Mouse (Mus musculus) heart, embryonic 13.5 days (tissue): ENCODE data around the gene Prr18. TPM values are rescaled to one million over a fixed set of nuclear protein-coding genes. Genes with fewer than 3 reads are reported as not detected.
A peak's percentile ranks its signal among the peaks of the same experiment; 100 is the strongest.

Experiments used
- ATAC-seq: fragments of 200-750 bp; cut with Nextera tagmentation; 2 replicates; pipeline ENCODE4 v1.8.0; 2017; ENCODE audit warnings: moderate TSS enrichment; ENCODE audit not compliant: insufficient number of reproducible peaks, low FRiP score, low TSS enrichment; ENCODE audit errors: extremely low read depth
- H3K27ac ChIP-seq: fragments of 300-500 bp; sonication (generic); replicated peaks from 2 replicates; pipeline ENCODE4 v1.5.1; 2015; ENCODE audit warnings: moderate library complexity, mild to moderate bottlenecking, inconsistent platforms
- H3K27me3 ChIP-seq: fragments of 300-500 bp; sonication (generic); replicated peaks from 2 replicates; pipeline ENCODE4 v1.6.1; 2015; ENCODE audit warnings: mild to moderate bottlenecking, inconsistent platforms
- H3K36me3 ChIP-seq: fragments of 300-500 bp; sonication (generic); 2 replicates; pipeline ENCODE4 v1.6.1; 2015; ENCODE audit warnings: mild to moderate bottlenecking, inconsistent platforms
- H3K4me1 ChIP-seq: fragments of 300-500 bp; sonication (generic); 2 replicates; pipeline ENCODE4 v1.6.1; 2015; ENCODE audit warnings: inconsistent platforms
- H3K4me2 ChIP-seq: fragments of 300-500 bp; sonication (generic); 2 replicates; pipeline ENCODE4 v1.6.1; 2015; ENCODE audit warnings: inconsistent platforms, mild to moderate bottlenecking, moderate library complexity
- H3K4me3 ChIP-seq: fragments of 300-500 bp; sonication (generic); 2 replicates; pipeline ENCODE4 v1.5.1; 2015; ENCODE audit warnings: moderate library complexity, mild to moderate bottlenecking, inconsistent platforms
- H3K9ac ChIP-seq: fragments of 300-500 bp; sonication (generic); 2 replicates; pipeline ENCODE4 v1.6.1; 2015; ENCODE audit warnings: inconsistent platforms, mild to moderate bottlenecking, moderate library complexity
- H3K9me3 ChIP-seq: fragments of 300-500 bp; sonication (generic); 2 replicates; pipeline ENCODE4 v1.6.1; 2016; ENCODE audit warnings: inconsistent platforms
- WGBS: fragments of 180-500 bp; shearing (Covaris S2); methylation state at CpG from one replicate; pipeline ENCODE4 v1.1.7; 2015; ENCODE audit warnings: mixed read lengths; 5-methylcytosine and 5-hydroxymethylcytosine counted together
- polyA plus RNA-seq: library from polyadenylated mRNA; unstranded; fragments of >200 nt; fragmentation: Nextera tagmentation; extraction: Ambion mirVana; gene quantifications from 2 replicates; pipeline ENCODE4 v1.2.1, GENCODE M21; 2015

Gene Prr18
- polyA plus RNA-seq, 1 experiment from 2014 or later: 0.13 TPM

- Histone ChIP-seq H3K4me3 (no peak overlapping the region), H3K36me3 (no peaks in the 10 kb centered on the region), H3K9ac (no peak overlapping the region), H3K27ac (no peak overlapping the region), H3K4me2 (no peak overlapping the region), H3K27me3 (peaks cover 41% of the 10 kb centered on the region), H3K9me3 (no peaks in the 10 kb centered on the region), H3K4me1 (peaks cover 31% of the 10 kb centered on the region)
- no peak for ATAC-seq
- 56% methylated on average over 2 of the region's 2 CpGs for WGBS
These were observed 31.9 kb downstream of the Prr18 start for GRCm38 (mm10) chr17:8369171-8369570.

GRCm38 (mm10) chr17:8370634-8371229 is 33.5 kb downstream of the Prr18 start:
- Histone ChIP-seq H3K27me3 (peaks cover 40% of the 10 kb centered on the region), H3K36me3 (no peaks in the 10 kb centered on the region), H3K4me1 (peaks cover 31% of the 10 kb centered on the region), H3K9me3 (no peaks in the 10 kb centered on the region), H3K9ac (no peak overlapping the region), H3K4me2 (no peak overlapping the region), H3K27ac (no peak overlapping the region), H3K4me3 (no peak overlapping the region)
- 35% methylated on average over 13 of the region's 13 CpGs for WGBS
- ATAC-seq: no peak

GRCm38 (mm10) chr17:8371834-8372233 is 34.6 kb downstream of the Prr18 start:
- ATAC-seq: no peak; the same call in 1 of the 2 replicates
- Histone ChIP-seq H3K4me3 (peak overlapping the region; percentile 44), H3K4me2 (peak overlapping the region; percentile 74), H3K36me3 (no peaks in the 10 kb centered on the region), H3K27me3 (peaks cover 30% of the 10 kb centered on the region), H3K9me3 (no peaks in the 10 kb centered on the region), H3K4me1 (peaks cover 31% of the 10 kb centered on the region), H3K9ac (peak overlapping the region; percentile 72), H3K27ac (peak overlapping the region; percentile 43)
- 6% methylated on average over 7 of the region's 7 CpGs for WGBS

GRCm38 (mm10) chr17:8372286-8373046 is 35.2 kb downstream of the Prr18 start:
- Histone ChIP-seq H3K4me2 (peak overlapping the region; percentile 74), H3K4me3 (peak overlapping the region; percentile 44), H3K4me1 (peaks cover 30% of the 10 kb centered on the region), H3K27ac (peak overlapping the region; percentile 43), H3K36me3 (no peaks in the 10 kb centered on the region), H3K9me3 (no peaks in the 10 kb centered on the region), H3K9ac (peak overlapping the region; percentile 72), H3K27me3 (peaks cover 25% of the 10 kb centered on the region)
- WGBS: 2% methylated on average over 18 of the region's 18 CpGs
- no peak for ATAC-seq

GRCm38 (mm10) chr17:8377298-8377697 is 40.0 kb downstream of the Prr18 start:
- H3K4me2 ChIP-seq: no peak overlapping the region
- H3K9ac ChIP-seq: no peak overlapping the region
- H3K36me3 ChIP-seq: no peaks in the 10 kb centered on the region
- H3K27ac ChIP-seq: no peak overlapping the region
- peaks cover 12% of the 10 kb centered on the region for H3K27me3 ChIP-seq
- peaks cover 7% of the 10 kb centered on the region; the same call in 1 of the 2 replicates for H3K9me3 ChIP-seq
- no peak for ATAC-seq
- H3K4me3 ChIP-seq: no peak overlapping the region
- peaks cover 2% of the 10 kb centered on the region for H3K4me1 ChIP-seq
- 49% methylated on average over 5 of the region's 5 CpGs for WGBS

GRCm38 (mm10) chr17:8385441-8385840 is 48.2 kb downstream of the Prr18 start:
- Histone ChIP-seq H3K4me2 (no peak overlapping the region), H3K4me1 (peaks cover 6% of the 10 kb centered on the region), H3K9me3 (peaks cover 7% of the 10 kb centered on the region; the same call in 1 of the 2 replicates), H3K9ac (no peak overlapping the region), H3K36me3 (no peaks in the 10 kb centered on the region), H3K27me3 (peaks cover 39% of the 10 kb centered on the region), H3K27ac (no peak overlapping the region), H3K4me3 (no peak overlapping the region)
- 87% methylated on average over 2 of the region's 2 CpGs for WGBS
- ATAC-seq: no peak

GRCm38 (mm10) chr17:8388463-8388862 is 51.2 kb downstream of the Prr18 start:
- Histone ChIP-seq H3K27ac (no peak overlapping the region), H3K9me3 (no peaks in the 10 kb centered on the region), H3K36me3 (no peaks in the 10 kb centered on the region), H3K4me1 (peaks cover 6% of the 10 kb centered on the region), H3K27me3 (peaks cover 67% of the 10 kb centered on the region), H3K9ac (no peak overlapping the region), H3K4me2 (peak overlapping the region; percentile 56; the same call in 1 of the 2 replicates), H3K4me3 (no peak overlapping the region)
- no peak for ATAC-seq
- WGBS: 3% methylated on average over 13 of the region's 13 CpGs

GRCm38 (mm10) chr17:8388990-8389789 is 51.9 kb downstream of the Prr18 start:
- Histone ChIP-seq H3K4me1 (peaks cover 6% of the 10 kb centered on the region), H3K27me3 (peaks cover 67% of the 10 kb centered on the region), H3K27ac (no peak overlapping the region), H3K9me3 (no peaks in the 10 kb centered on the region), H3K36me3 (no peaks in the 10 kb centered on the region), H3K4me2 (peak overlapping the region; percentile 56), H3K4me3 (peak overlapping the region; percentile 32), H3K9ac (0 out of 2 replicates have a peak overlapping the region, but pooled peaks have one; percentile 24)
- 1% methylated on average over 28 of the region's 28 CpGs for WGBS
- no peak for ATAC-seq

- Histone ChIP-seq H3K4me1 (peaks cover 6% of the 10 kb centered on the region), H3K9me3 (no peaks in the 10 kb centered on the region), H3K4me2 (peak overlapping the region; percentile 56), H3K36me3 (no peaks in the 10 kb centered on the region), H3K4me3 (peak overlapping the region; percentile 32), H3K27me3 (peaks cover 67% of the 10 kb centered on the region), H3K9ac (no peak overlapping the region), H3K27ac (no peak overlapping the region)
- no peak for ATAC-seq
- WGBS: 6% methylated on average over 10 of the region's 10 CpGs
These were observed 52.5 kb downstream of the Prr18 start for GRCm38 (mm10) chr17:8389790-8390095.

GRCm38 (mm10) chr17:8390487-8390886 is 53.2 kb downstream of the Prr18 start:
- Histone ChIP-seq H3K27ac (no peak overlapping the region), H3K4me2 (no peak overlapping the region), H3K9ac (no peak overlapping the region), H3K27me3 (peaks cover 67% of the 10 kb centered on the region), H3K36me3 (no peaks in the 10 kb centered on the region), H3K9me3 (no peaks in the 10 kb centered on the region), H3K4me1 (peaks cover 6% of the 10 kb centered on the region), H3K4me3 (no peak overlapping the region)
- no peak for ATAC-seq
- WGBS: 42% methylated on average over 4 of the region's 4 CpGs
